Mouse (Mus musculus): ENCODE measurements at regions not wholly inside any gene's neighbourhood (a gene's known extent, or its start where the extent isn't known, plus 50 kb on each side); places are given as distances from the start of the nearest gene placed in this dataset.

GRCm38 (mm10) chr17:47144996-47145395 is 134.6 kb upstream of the Ubr2 start:
- TF ChIP-seq POLR2A (IDR thresholded peaks at IDR 0.05; ENCODE audit: extremely low read depth, insufficient read depth, low read length) (no peak), CTCF (IDR thresholded peaks at IDR 0.05; ENCODE audit: extremely low read depth, insufficient read depth, low read length) (no peak)

Measured in cortical plate, adult 2 months (tissue).